Mouse (Mus musculus) urinary bladder, postnatal 36 days (tissue): ENCODE results near the gene Mss51.

Experiments used
- DNase-seq, 2 experiments: peaks; one replicate each; pipeline ENCODE4 v3.0.0; 2022; ENCODE audit warnings: low spot score in 2 of 2, mixed read lengths in 1 of 2

Mss51 gene

GRCm38 (mm10) chr14:20496603-20497002 lies at the start of gene Mss51:
Gene Mss51 (minus strand): TSS chr14:20496901.
- no peak for DNase-seq

- no peak for DNase-seq
Measured at GRCm38 (mm10) chr14:20546415-20546814, 49.7 kb upstream of the Mss51 start, which contains the start of gene Ppp3cb. Gene Ppp3cb (minus strand): TSS chr14:20546573.

GRCm38 (mm10) chr14:20545529-20546331 lies 49.0 kb upstream of the Mss51 start:
- DNase-seq = peak; percentile 86 to 94

GRCm38 (mm10) chr14:20544467-20545411 lies 48.0 kb upstream of the Mss51 start:
- no peak for DNase-seq

GRCm38 (mm10) chr14:20529643-20530042 lies 32.9 kb upstream of the Mss51 start:
- no peak for DNase-seq

GRCm38 (mm10) chr14:20520179-20520578 lies 23.5 kb upstream of the Mss51 start:
- no peak for DNase-seq

- no peak for DNase-seq
Measured at GRCm38 (mm10) chr14:20508424-20508823, 11.7 kb upstream of the Mss51 start.

GRCm38 (mm10) chr14:20502966-20503365 lies 6.3 kb upstream of the Mss51 start:
- no peak for DNase-seq

- DNase-seq = no peak
Measured at GRCm38 (mm10) chr14:20499982-20500381, 3.3 kb upstream of the Mss51 start.

- no peak for DNase-seq
Measured at GRCm38 (mm10) chr14:20486031-20486430, 10.7 kb downstream of the Mss51 start.

- DNase-seq = no peak
Measured at GRCm38 (mm10) chr14:20482051-20482751, 14.5 kb downstream of the Mss51 start.

GRCm38 (mm10) chr14:20481211-20481610 lies 15.5 kb downstream of the Mss51 start:
- no peak for DNase-seq

GRCm38 (mm10) chr14:20480195-20480579 lies 16.5 kb downstream of the Mss51 start:
- no peak for DNase-seq

GRCm38 (mm10) chr14:20479291-20480194 lies 17.2 kb downstream of the Mss51 start, which contains the start of gene Anxa7:
Gene Anxa7 (minus strand): TSS chr14:20480133.
- peak; percentile 82 to 87 for DNase-seq

GRCm38 (mm10) chr14:20478801-20479200 lies 17.9 kb downstream of the Mss51 start:
- DNase-seq = peak; percentile 46 to 65

- DNase-seq = no peak
Measured at GRCm38 (mm10) chr14:20478385-20478784, 18.3 kb downstream of the Mss51 start.

- no peak for DNase-seq
Measured at GRCm38 (mm10) chr14:20477261-20478025, 19.3 kb downstream of the Mss51 start.

GRCm38 (mm10) chr14:20460216-20460615 lies 36.5 kb downstream of the Mss51 start:
- DNase-seq = no peak

GRCm38 (mm10) chr14:20458378-20458777 lies 38.3 kb downstream of the Mss51 start:
- no peak for DNase-seq

GRCm38 (mm10) chr14:20452929-20453328 lies 43.8 kb downstream of the Mss51 start:
- no peak for DNase-seq
